8 mouse cellular contexts compared by ENCODE assay signal in genomic region chr14:55884166-55884565, GRCm38 (mm10). TPM values are rescaled to one million over a fixed set of nuclear protein-coding genes. Genes with fewer than 3 reads are reported as not detected.
DNase-seq lines count a peak whose midpoint lies in the region; ATAC-seq and TF ChIP-seq lines count a peak whose summit lies in the region.

Gene Cbln3 (minus strand): TSS chr14:55884392.

- H3K36me3 ChIP-seq in forebrain, embryonic 15.5 days, result peaks cover 11% of the 10 kb centered on the region
- H3K36me3 ChIP-seq in hindbrain, embryonic 12.5 days, result peaks cover 24% of the 10 kb centered on the region
- H3K36me3 ChIP-seq in limb, embryonic 15.5 days, result peaks cover 29% of the 10 kb centered on the region
- peaks cover 4% of the 10 kb centered on the region; the same call in 1 of the 2 replicates for H3K36me3 ChIP-seq in midbrain, embryonic 16.5 days (ENCODE audit: control insufficient read depth, insufficient read depth, low read length)

- ATAC-seq in forebrain, embryonic 15.5 days (replicated peaks), result peak; percentile 36
- peak; percentile 36; the same call in 1 of the 2 replicates for ATAC-seq in hindbrain, embryonic 12.5 days (ENCODE audit: low FRiP score)
- peak; percentile 12; the same call in 1 of the 2 replicates for ATAC-seq in limb, embryonic 15.5 days (ENCODE audit: insufficient number of reproducible peaks, low FRiP score, low TSS enrichment, low read depth)
- ATAC-seq in midbrain, embryonic 16.5 days, result peak; percentile 67

- H3K4me3 ChIP-seq in bone marrow macrophage, adult 2 months (ENCODE audit: insufficient read depth, low read length), result peak within 1 kb of the TSS; percentile 81
- peak within 1 kb of the TSS; percentile 82 for H3K4me3 ChIP-seq in forebrain, embryonic 15.5 days
- H3K4me3 ChIP-seq in hindbrain, embryonic 12.5 days, result peak within 1 kb of the TSS; percentile 80
- peak within 1 kb of the TSS; percentile 83 for H3K4me3 ChIP-seq in limb, embryonic 15.5 days
- peak within 1 kb of the TSS; percentile 79 for H3K4me3 ChIP-seq in midbrain, embryonic 16.5 days (ENCODE audit: low read depth, low read length)

- H3K27ac ChIP-seq in bone marrow macrophage, adult 2 months (ENCODE audit: insufficient read depth, low read depth, low read length), result peak within 1 kb of the TSS; percentile 76
- H3K27ac ChIP-seq in forebrain, embryonic 15.5 days (replicated peaks), result peak within 1 kb of the TSS; percentile 73
- H3K27ac ChIP-seq in hindbrain, embryonic 12.5 days, result peak within 1 kb of the TSS; percentile 80
- peak within 1 kb of the TSS; percentile 94 for H3K27ac ChIP-seq in limb, embryonic 15.5 days
- H3K27ac ChIP-seq in midbrain, embryonic 16.5 days (ENCODE audit: low read length), result peak within 1 kb of the TSS; percentile 72

- TF ChIP-seq CTCF in bone marrow macrophage, adult 2 months (IDR thresholded peaks at IDR 0.05; ENCODE audit: low read depth, low read length), result no peak

- whole genome bisulfite sequencing in forebrain, embryonic 15.5 days, result 17% methylated on average over 4 of the region's 4 CpGs
- 28% methylated on average over 4 of the region's 4 CpGs for WGBS in hindbrain, embryonic 12.5 days
- 34% methylated on average over 4 of the region's 4 CpGs for WGBS in limb, embryonic 15.5 days
- WGBS in midbrain, embryonic 16.5 days, result 24% methylated on average over 4 of the region's 4 CpGs

- DNase-seq in layer of hippocampus, postnatal 10 days (ENCODE audit: low spot score in 2 of 2), result peak; percentile 49 to 54
- no peak for DNase-seq in layer of hippocampus, postnatal 36 days
- DNase-seq in B cell, adult 2 months, result no peak

- peak within 1 kb of the TSS; percentile 82 for H3K9ac ChIP-seq in forebrain, embryonic 15.5 days (replicated peaks)
- peak within 1 kb of the TSS; percentile 85 for H3K9ac ChIP-seq in hindbrain, embryonic 12.5 days
- H3K9ac ChIP-seq in limb, embryonic 15.5 days, result peak within 1 kb of the TSS; percentile 83
- peak within 1 kb of the TSS; percentile 88 for H3K9ac ChIP-seq in midbrain, embryonic 16.5 days (ENCODE audit: low read depth, low read length)

- H3K27me3 ChIP-seq in forebrain, embryonic 15.5 days, result no peaks in the 10 kb centered on the region
- no peaks in the 10 kb centered on the region for H3K27me3 ChIP-seq in hindbrain, embryonic 12.5 days
- H3K27me3 ChIP-seq in limb, embryonic 15.5 days, result no peaks in the 10 kb centered on the region
- no peaks in the 10 kb centered on the region for H3K27me3 ChIP-seq in midbrain, embryonic 16.5 days (ENCODE audit: control insufficient read depth, insufficient read depth, low read depth, low read length)

- TF ChIP-seq POLR2A in bone marrow macrophage, adult 2 months (IDR thresholded peaks at IDR 0.05; ENCODE audit: borderline replicate concordance, low read depth, low read length), result no peak

- no peaks in the 10 kb centered on the region for H3K9me3 ChIP-seq in forebrain, embryonic 15.5 days
- no peaks in the 10 kb centered on the region for H3K9me3 ChIP-seq in hindbrain, embryonic 12.5 days (replicated peaks)
- H3K9me3 ChIP-seq in limb, embryonic 15.5 days, result no peaks in the 10 kb centered on the region
- H3K9me3 ChIP-seq in midbrain, embryonic 16.5 days (replicated peaks; ENCODE audit: control insufficient read depth, low read length, poor library complexity, severe bottlenecking), result no peaks in the 10 kb centered on the region

- H3K4me2 ChIP-seq in forebrain, embryonic 15.5 days (replicated peaks), result peak within 1 kb of the TSS; percentile 79
- H3K4me2 ChIP-seq in hindbrain, embryonic 12.5 days (replicated peaks), result peak within 1 kb of the TSS; percentile 77
- peak within 1 kb of the TSS; percentile 76 for H3K4me2 ChIP-seq in limb, embryonic 15.5 days
- H3K4me2 ChIP-seq in midbrain, embryonic 16.5 days (ENCODE audit: low read length), result peak within 1 kb of the TSS; percentile 74

- peaks cover 19% of the 10 kb centered on the region for H3K4me1 ChIP-seq in bone marrow macrophage, adult 2 months (ENCODE audit: control insufficient read depth, insufficient read depth, low read length)
- H3K4me1 ChIP-seq in forebrain, embryonic 15.5 days, result peaks cover 21% of the 10 kb centered on the region
- H3K4me1 ChIP-seq in hindbrain, embryonic 12.5 days, result peaks cover 27% of the 10 kb centered on the region
- peaks cover 32% of the 10 kb centered on the region for H3K4me1 ChIP-seq in limb, embryonic 15.5 days
- H3K4me1 ChIP-seq in midbrain, embryonic 16.5 days (ENCODE audit: control insufficient read depth, insufficient read depth, low read length), result peaks cover 15% of the 10 kb centered on the region

RNA-seq across cellular contexts. Expression of gene Cbln3, which starts in this region (rescaled TPM):
- total RNA-seq in layer of hippocampus, postnatal 10 days (2021), result 1 to 10 TPM in 1 of 2 experiments, under 1 TPM in 1; 0.62 to 1.0 TPM
- total RNA-seq in layer of hippocampus, postnatal 36 days (2021), result under 1 TPM; 0.37 to 0.43 TPM
- polyA plus RNA-seq in bone marrow macrophage, adult 2 months (2012; ENCODE audit: insufficient read depth, insufficient read length, missing spikeins), result 0.16 TPM in 1 of 2 replicates, not detected in the other
- 0.29 and 0.32 TPM in 2 replicates for polyA plus RNA-seq in forebrain, embryonic 15.5 days (2015; fragmentation: Nextera tagmentation; extraction: Ambion mirVana)
- 0.05 and 0.35 TPM in 2 replicates for polyA plus RNA-seq in hindbrain, embryonic 12.5 days (2016; fragmentation: Nextera tagmentation; extraction: Ambion mirVana)
- 0.24 and 0.46 TPM in 2 replicates for polyA plus RNA-seq in limb, embryonic 15.5 days (2015; fragmentation: Nextera tagmentation; extraction: Ambion mirVana)
- polyA plus RNA-seq in midbrain, embryonic 16.5 days (2015; fragmentation: Nextera tagmentation; extraction: Ambion mirVana), result 0.15 and 0.20 TPM in 2 replicates

Comparison
In these comparisons a context has a peak if more than half of its experiments do, and no peak if none do; other contexts are left out.
1. DNase-seq: peak in layer of hippocampus, postnatal 10 days (2 of 2); none in layer of hippocampus, postnatal 36 days (0 of 2) and B cell, adult 2 months (0 of 2).
2. Peak in ATAC-seq, H3K4me3 ChIP-seq, H3K27ac ChIP-seq, H3K9ac ChIP-seq and H3K4me2 ChIP-seq in forebrain, embryonic 15.5 days; RNA of the gene not detected or under 1 TPM.
3. Peak in ATAC-seq, H3K4me3 ChIP-seq, H3K27ac ChIP-seq, H3K9ac ChIP-seq and H3K4me2 ChIP-seq in hindbrain, embryonic 12.5 days; RNA of the gene not detected or under 1 TPM.
4. Peak in ATAC-seq, H3K4me3 ChIP-seq, H3K27ac ChIP-seq, H3K9ac ChIP-seq and H3K4me2 ChIP-seq in limb, embryonic 15.5 days; RNA of the gene not detected or under 1 TPM.
5. Peak in ATAC-seq, H3K4me3 ChIP-seq, H3K27ac ChIP-seq, H3K9ac ChIP-seq and H3K4me2 ChIP-seq in midbrain, embryonic 16.5 days; RNA of the gene not detected or under 1 TPM.
6. ATAC-seq: peak in every context shown above with its lines; median percentile 67 in midbrain, embryonic 16.5 days; 36 in forebrain, embryonic 15.5 days; 36 in hindbrain, embryonic 12.5 days; 12 in limb, embryonic 15.5 days.
7. Peak in every context shown above with its lines, with median percentiles within 50 percentile points of each other: H3K27ac ChIP-seq, H3K4me3 ChIP-seq, H3K4me2 ChIP-seq and H3K9ac ChIP-seq.